Mouse (Mus musculus) midbrain, embryonic 12.5 days (tissue): ENCODE measurements around the gene Abca7. TPM values are rescaled to one million over a fixed set of nuclear protein-coding genes. Genes with fewer than 3 reads are reported as not detected.
A peak's percentile ranks its signal among the peaks of the same experiment; 100 is the strongest.

ENCODE experiments used
- ATAC-seq: fragments of 200-750 bp; cut with Nextera tagmentation; 2 replicates; pipeline ENCODE4 v1.8.0; 2017; ENCODE audit warnings: low read depth, moderate TSS enrichment, moderate library complexity; ENCODE audit not compliant: low FRiP score
- H3K27ac ChIP-seq: fragments of 300-500 bp; sonication (generic); replicated peaks from 2 replicates; pipeline ENCODE4 v1.5.1; 2016; ENCODE audit warnings: mild to moderate bottlenecking
- H3K27me3 ChIP-seq: fragments of 300-500 bp; sonication (generic); 2 replicates; pipeline ENCODE4 v1.6.1; 2016; ENCODE audit warnings: mild to moderate bottlenecking
- H3K36me3 ChIP-seq: fragments of 300-500 bp; sonication (generic); 2 replicates; pipeline ENCODE4 v1.6.1; 2016
- H3K4me1 ChIP-seq: fragments of 300-500 bp; sonication (generic); 2 replicates; pipeline ENCODE4 v1.6.1; 2016
- H3K4me2 ChIP-seq: fragments of 300-500 bp; sonication (generic); replicated peaks from 2 replicates; pipeline ENCODE4 v1.6.1; 2016; ENCODE audit warnings: mild to moderate bottlenecking, moderate library complexity
- H3K4me3 ChIP-seq: fragments of 300-500 bp; sonication (generic); 2 replicates; pipeline ENCODE4 v1.5.1; 2016; ENCODE audit warnings: mild to moderate bottlenecking
- H3K9ac ChIP-seq: fragments of 300-500 bp; sonication (generic); replicated peaks from 2 replicates; pipeline ENCODE4 v1.6.1; 2016; ENCODE audit warnings: mild to moderate bottlenecking, moderate library complexity
- H3K9me3 ChIP-seq: fragments of 300-500 bp; sonication (generic); 2 replicates; pipeline ENCODE4 v1.6.1; 2016; ENCODE audit warnings: mild to moderate bottlenecking
- WGBS: fragments of 180-500 bp; shearing (Covaris S2); methylation state at CpG from one replicate; pipeline ENCODE4 v1.1.7; 2016; 5-methylcytosine and 5-hydroxymethylcytosine counted together
- polyA plus RNA-seq: library from polyadenylated mRNA; unstranded; fragments of >200 nt; fragmentation: Nextera tagmentation; extraction: Ambion mirVana; gene quantifications from 2 replicates; pipeline ENCODE4 v1.2.1, GENCODE M21; 2016

The Abca7 gene
- polyA plus RNA-seq, 1 experiment from 2014 or later: 7.6 TPM

- Histone ChIP-seq H3K4me3 (no peak overlapping the region), H3K9me3 (no peaks in the 10 kb centered on the region), H3K27ac (no peak overlapping the region), H3K36me3 (peaks cover 68% of the 10 kb centered on the region), H3K9ac (no peak overlapping the region), H3K4me2 (no peak overlapping the region), H3K4me1 (peaks cover 4% of the 10 kb centered on the region), H3K27me3 (peaks cover 31% of the 10 kb centered on the region)
- no peak for ATAC-seq
- WGBS: 87% methylated on average over 28 of the region's 28 CpGs
These were observed 20.1 kb upstream of the Abca7 start for GRCm38 (mm10) chr10:79976071-79976721.

GRCm38 (mm10) chr10:79976722-79977107 lies 19.6 kb upstream of the Abca7 start:
- Histone ChIP-seq H3K4me2 (no peak overlapping the region), H3K4me1 (peaks cover 7% of the 10 kb centered on the region; the same call in 1 of the 2 replicates), H3K4me3 (no peak overlapping the region), H3K27ac (no peak overlapping the region), H3K27me3 (peaks cover 26% of the 10 kb centered on the region), H3K9me3 (no peaks in the 10 kb centered on the region), H3K36me3 (peaks cover 70% of the 10 kb centered on the region), H3K9ac (no peak overlapping the region)
- no peak for ATAC-seq
- WGBS: 62% methylated on average over 25 of the region's 36 CpGs

- peaks cover 9% of the 10 kb centered on the region for H3K4me1 ChIP-seq
- no peaks in the 10 kb centered on the region for H3K9me3 ChIP-seq
- ATAC-seq: no peak
- H3K4me3 ChIP-seq: no peak overlapping the region
- no peak overlapping the region for H3K27ac ChIP-seq
- 78% methylated on average over 27 of the region's 28 CpGs for WGBS
- no peak overlapping the region for H3K4me2 ChIP-seq
- no peak overlapping the region for H3K9ac ChIP-seq
- H3K27me3 ChIP-seq: peaks cover 20% of the 10 kb centered on the region
- peaks cover 70% of the 10 kb centered on the region for H3K36me3 ChIP-seq
These were observed 19.0 kb upstream of the Abca7 start for GRCm38 (mm10) chr10:79977324-79977723.

GRCm38 (mm10) chr10:79978061-79978460 lies 18.2 kb upstream of the Abca7 start:
- no peak for ATAC-seq
- no peak overlapping the region for H3K4me3 ChIP-seq
- H3K9me3 ChIP-seq: no peaks in the 10 kb centered on the region
- no peak overlapping the region for H3K4me2 ChIP-seq
- WGBS: 96% methylated on average over 21 of the region's 21 CpGs
- H3K4me1 ChIP-seq: peaks cover 16% of the 10 kb centered on the region
- H3K27ac ChIP-seq: no peak overlapping the region
- H3K9ac ChIP-seq: no peak overlapping the region
- H3K27me3 ChIP-seq: peaks cover 12% of the 10 kb centered on the region; the same call in 1 of the 2 replicates
- H3K36me3 ChIP-seq: peaks cover 70% of the 10 kb centered on the region

- H3K4me3 ChIP-seq: no peak overlapping the region
- H3K9me3 ChIP-seq: no peaks in the 10 kb centered on the region
- no peak overlapping the region for H3K27ac ChIP-seq
- H3K9ac ChIP-seq: peak overlapping the region; percentile 15; the same call in 1 of the 2 replicates
- WGBS: 96% methylated on average over 22 of the region's 22 CpGs
- 0 out of 2 replicates have a peak, but pooled peaks cover 4% of the 10 kb centered on the region for H3K27me3 ChIP-seq
- peaks cover 22% of the 10 kb centered on the region for H3K4me1 ChIP-seq
- peaks cover 60% of the 10 kb centered on the region for H3K36me3 ChIP-seq
- no peak for ATAC-seq
- no peak overlapping the region for H3K4me2 ChIP-seq
These were observed 16.7 kb upstream of the Abca7 start for GRCm38 (mm10) chr10:79979401-79980155.

- peaks cover 19% of the 10 kb centered on the region for H3K27me3 ChIP-seq
- H3K9me3 ChIP-seq: no peaks in the 10 kb centered on the region
- no peak for ATAC-seq
- H3K27ac ChIP-seq: 0 out of 2 replicates have a peak overlapping the region, but pooled peaks have one; percentile 92
- peak overlapping the region; percentile 89 for H3K4me2 ChIP-seq
- peak overlapping the region; percentile 86 for H3K9ac ChIP-seq
- 72% methylated on average over 5 of the region's 5 CpGs for WGBS
- H3K4me3 ChIP-seq: peak overlapping the region; percentile 79
- H3K36me3 ChIP-seq: peaks cover 29% of the 10 kb centered on the region
- peaks cover 37% of the 10 kb centered on the region for H3K4me1 ChIP-seq
These were observed 13.1 kb upstream of the Abca7 start for GRCm38 (mm10) chr10:79983205-79983604.

GRCm38 (mm10) chr10:79983670-79984069 lies 12.6 kb upstream of the Abca7 start:
- Histone ChIP-seq H3K36me3 (peaks cover 24% of the 10 kb centered on the region), H3K27me3 (peaks cover 23% of the 10 kb centered on the region), H3K9me3 (no peaks in the 10 kb centered on the region), H3K4me3 (peak overlapping the region; percentile 79), H3K27ac (peak overlapping the region; percentile 92), H3K4me2 (peak overlapping the region; percentile 89), H3K4me1 (peaks cover 41% of the 10 kb centered on the region), H3K9ac (peak overlapping the region; percentile 86)
- WGBS: under 1% methylated on average over 21 of the region's 21 CpGs
- peak; percentile 4; the same call in 1 of the 2 replicates for ATAC-seq

GRCm38 (mm10) chr10:79984195-79984816 lies 12.0 kb upstream of the Abca7 start, which contains the start of gene Tmem259:
Gene Tmem259 (minus strand): TSS chr10:79984330.
- H3K27ac ChIP-seq: peak within 1 kb of the TSS; percentile 92
- H3K27me3 ChIP-seq: peaks cover 30% of the 10 kb centered on the region
- H3K9ac ChIP-seq: peak within 1 kb of the TSS; percentile 86
- H3K4me3 ChIP-seq: peak within 1 kb of the TSS; percentile 79
- H3K4me2 ChIP-seq: peak within 1 kb of the TSS; percentile 89
- WGBS: under 1% methylated on average over 38 of the region's 49 CpGs
- ATAC-seq: peak; percentile 82
- H3K4me1 ChIP-seq: peaks cover 48% of the 10 kb centered on the region
- peaks cover 18% of the 10 kb centered on the region for H3K36me3 ChIP-seq
- H3K9me3 ChIP-seq: no peaks in the 10 kb centered on the region

GRCm38 (mm10) chr10:79984871-79985270 lies 11.4 kb upstream of the Abca7 start:
- peak overlapping the region; percentile 86 for H3K9ac ChIP-seq
- H3K4me3 ChIP-seq: peak overlapping the region; percentile 79
- peaks cover 48% of the 10 kb centered on the region for H3K4me1 ChIP-seq
- H3K4me2 ChIP-seq: peak overlapping the region; percentile 89
- peak; percentile 93 for ATAC-seq
- peaks cover 12% of the 10 kb centered on the region for H3K36me3 ChIP-seq
- H3K9me3 ChIP-seq: no peaks in the 10 kb centered on the region
- peaks cover 35% of the 10 kb centered on the region for H3K27me3 ChIP-seq
- WGBS: under 1% methylated on average over 22 of the region's 22 CpGs
- H3K27ac ChIP-seq: peak overlapping the region; percentile 92

GRCm38 (mm10) chr10:79985334-79986231 lies 10.7 kb upstream of the Abca7 start:
- H3K4me3 ChIP-seq: peak overlapping the region; percentile 79
- H3K9me3 ChIP-seq: no peaks in the 10 kb centered on the region
- H3K4me1 ChIP-seq: peaks cover 48% of the 10 kb centered on the region
- H3K27ac ChIP-seq: peak overlapping the region; percentile 92
- 0 out of 2 replicates have a peak, but pooled peaks cover 7% of the 10 kb centered on the region for H3K36me3 ChIP-seq
- H3K27me3 ChIP-seq: peaks cover 41% of the 10 kb centered on the region
- ATAC-seq: no peak
- peak overlapping the region; percentile 68 for H3K9ac ChIP-seq
- peak overlapping the region; percentile 89 for H3K4me2 ChIP-seq
- WGBS: 3% methylated on average over 35 of the region's 35 CpGs
